Mouse (Mus musculus): Measurements from ENCODE around the gene Folr1. TPM values are rescaled to one million over a fixed set of nuclear protein-coding genes. Genes with fewer than 3 reads are reported as not detected.
A peak's percentile ranks its signal among the peaks of the same experiment; 100 is the strongest.

Gene Folr1
- total RNA-seq, 2 experiments from 2014 or later = 0.89 to 2.8 TPM

GRCm38 (mm10) chr7:101833352-101833751, 37.2 kb downstream of the Folr1 start:
- no peak for DNase-seq (ENCODE audit: low spot score)

GRCm38 (mm10) chr7:101832372-101832771, 38.2 kb downstream of the Folr1 start:
- DNase-seq (ENCODE audit: low spot score) = no peak

- no peak for DNase-seq (ENCODE audit: low spot score)
Measured at GRCm38 (mm10) chr7:101831437-101831836, 39.2 kb downstream of the Folr1 start.

DNA sequence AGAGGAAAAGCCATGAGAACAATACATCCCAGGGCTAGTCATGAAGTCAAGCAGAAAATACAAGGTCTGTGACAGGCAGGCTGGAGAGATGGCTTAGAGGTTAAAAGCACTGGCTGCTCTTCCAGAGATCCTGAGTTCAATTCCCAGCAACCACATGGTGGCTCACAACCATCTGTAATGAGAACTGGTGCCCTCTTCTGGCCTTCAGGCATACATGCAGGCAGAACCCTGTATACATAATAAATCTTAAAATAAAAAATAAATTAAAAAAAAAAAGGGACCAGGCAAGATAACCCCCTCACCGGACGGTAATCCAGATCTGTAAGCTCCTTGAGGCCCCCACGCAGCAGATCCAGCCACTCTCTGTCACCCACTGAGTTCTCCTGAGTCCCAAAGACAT, 40.2 kb downstream of the Folr1 start:
- DNase-seq (ENCODE audit: low spot score) = no peak

- DNase-seq (ENCODE audit: low spot score) = no peak
Measured at GRCm38 (mm10) chr7:101823758-101824630, 46.6 kb downstream of the Folr1 start.

- no peak for DNase-seq (ENCODE audit: low spot score)
Measured at GRCm38 (mm10) chr7:101822836-101823757, 47.5 kb downstream of the Folr1 start.

GRCm38 (mm10) chr7:101821571-101822501, 48.8 kb downstream of the Folr1 start:
- DNase-seq (ENCODE audit: low spot score) = peak; percentile 56

DNA sequence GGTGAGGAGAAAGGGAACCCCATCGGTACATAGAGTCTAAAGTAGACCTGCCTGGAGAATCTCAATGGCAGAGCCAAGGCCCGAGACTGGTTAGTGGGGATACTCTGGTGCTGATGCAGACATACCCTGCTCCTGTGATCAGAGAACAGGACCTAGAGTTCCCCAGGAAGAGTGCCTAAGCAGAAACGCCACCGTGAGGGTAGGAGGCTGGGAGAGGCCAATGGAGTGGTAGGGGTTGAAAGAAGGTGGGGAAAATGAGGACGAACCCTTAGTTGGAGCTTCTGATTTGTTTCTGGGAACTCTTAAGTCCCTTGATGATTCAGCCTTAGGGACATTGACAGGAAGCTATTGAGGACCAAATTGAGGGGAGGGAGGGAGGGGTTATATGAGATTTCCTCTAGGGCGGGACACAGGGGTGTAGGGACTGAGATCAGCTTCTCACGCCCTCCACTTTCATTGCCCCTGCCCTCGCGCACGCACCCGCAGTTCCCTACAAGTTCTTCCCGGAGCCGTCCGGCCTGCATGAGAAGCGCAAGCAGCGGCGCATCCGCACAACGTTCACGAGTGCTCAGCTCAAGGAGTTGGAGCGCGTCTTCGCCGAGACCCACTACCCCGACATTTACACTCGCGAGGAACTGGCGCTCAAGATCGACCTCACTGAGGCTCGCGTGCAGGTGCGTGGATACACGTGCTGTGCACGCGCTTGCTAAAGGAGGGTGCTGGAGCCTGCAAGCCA, 50.1 kb downstream of the Folr1 start:
- DNase-seq (ENCODE audit: low spot score) = no peak

GRCm38 (mm10) chr7:101817861-101818401, 52.7 kb downstream of the Folr1 start, which contains the start of gene Phox2a:
TSS of gene Phox2a (plus strand) at chr7:101818313.
- DNase-seq (ENCODE audit: low spot score) = no peak

Small RNA genes within 50 kb of the gene (microRNA-seq; reads per million reads assigned to microRNA genes)
- gene Gm22655 = not detected

Other genes with a start within 250 kb of the Folr1 start
- gene Clpb, start 207.2 kb downstream of the Folr1 start, total RNA-seq (2021) = 10 to 100 TPM; 65.6 to 68.6 TPM
- not detected for gene Phox2a, start 52.5 kb downstream of the Folr1 start, total RNA-seq (2021)
- 100 to 1,000 TPM in 1 of 2 experiments, 10 to 100 TPM in 1; 93.5 to 101 TPM for gene Inppl1, start 32.6 kb downstream of the Folr1 start, total RNA-seq (2021)
- gene Folr2, start 13.6 kb downstream of the Folr1 start, total RNA-seq (2021) = 1 to 10 TPM; 1.9 to 3.4 TPM
- gene Anapc15, start 7.1 kb downstream of the Folr1 start, total RNA-seq (2021) = 10 to 100 TPM; 17.8 to 24.2 TPM
- 100 to 1,000 TPM; 104 to 108 TPM for gene Lamtor1, start 35.1 kb upstream of the Folr1 start, total RNA-seq (2021)
- gene Tomt, start 35.6 kb upstream of the Folr1 start, total RNA-seq (2021) = not detected
- 1 to 10 TPM; 4.0 to 4.3 TPM for gene Lrrc51, start 63.1 kb upstream of the Folr1 start, total RNA-seq (2021)
- gene Numa1, start 63.3 kb upstream of the Folr1 start, total RNA-seq (2021) = 10 to 100 TPM; 53.5 to 57.4 TPM
- gene Il18bp, start 147.9 kb upstream of the Folr1 start, total RNA-seq (2021) = 1 to 10 TPM; 1.5 to 2.3 TPM
- gene Rnf121, start 194.7 kb upstream of the Folr1 start, total RNA-seq (2021) = 10 to 100 TPM; 20.6 to 27.5 TPM
- 1 to 10 TPM; 2.9 to 4.1 TPM for gene Xndc1, start 194.7 kb upstream of the Folr1 start, total RNA-seq (2021)
- gene Xntrpc, start 194.9 kb upstream of the Folr1 start, total RNA-seq (2021) = under 1 TPM; 0.68 to 0.78 TPM
- under 1 TPM; 0.23 to 0.31 TPM for gene Trpc2, start 212.3 kb upstream of the Folr1 start, total RNA-seq (2021)
- gene Art1, start 231.0 kb upstream of the Folr1 start, total RNA-seq (2021) = 100 to 1,000 TPM; 558 to 637 TPM
- 10 to 100 TPM; 28.7 to 33.6 TPM for gene Art5, start 238.7 kb upstream of the Folr1 start, total RNA-seq (2021)
- not detected for gene Chrna10, start 246.0 kb upstream of the Folr1 start, total RNA-seq (2021)

All from gastrocnemius, adult 18-20 months (tissue).